Mouse (Mus musculus): ENCODE results near the gene Dennd2c. TPM values are rescaled to one million over a fixed set of nuclear protein-coding genes. Genes with fewer than 3 reads are reported as not detected.

Gene Dennd2c
- total and polyA plus RNA-seq, 2 experiments = 0.09 to 0.55 TPM

DNA sequence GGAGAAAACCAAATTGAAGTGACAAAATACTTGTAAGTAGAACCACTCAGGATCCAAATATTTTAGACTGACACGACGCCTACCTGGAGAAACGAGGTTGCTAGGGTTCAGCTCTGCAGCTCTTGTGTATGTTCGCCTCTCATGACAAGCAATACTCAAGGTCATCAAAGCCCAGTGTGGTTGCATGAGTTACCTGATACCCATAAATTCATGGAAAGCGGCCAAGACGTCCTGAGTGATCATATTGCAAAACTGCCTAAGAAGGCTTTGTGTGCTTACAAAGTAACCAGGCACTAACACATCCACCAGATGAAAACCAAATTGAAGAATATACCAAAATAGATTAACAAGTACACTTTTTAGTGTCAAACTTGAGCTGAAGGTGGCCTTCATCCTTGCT, 33.4 kb upstream of the Dennd2c start:
- WGBS = 88% methylated on average over 6 of the region's 6 CpGs
- no peaks in the 10 kb centered on the region for H3K27me3 ChIP-seq (ENCODE audit: control insufficient read depth, insufficient read depth, low read length)
- H3K36me3 ChIP-seq (ENCODE audit: control insufficient read depth, insufficient read depth, low read length) = peaks cover 36% of the 10 kb centered on the region

DNA sequence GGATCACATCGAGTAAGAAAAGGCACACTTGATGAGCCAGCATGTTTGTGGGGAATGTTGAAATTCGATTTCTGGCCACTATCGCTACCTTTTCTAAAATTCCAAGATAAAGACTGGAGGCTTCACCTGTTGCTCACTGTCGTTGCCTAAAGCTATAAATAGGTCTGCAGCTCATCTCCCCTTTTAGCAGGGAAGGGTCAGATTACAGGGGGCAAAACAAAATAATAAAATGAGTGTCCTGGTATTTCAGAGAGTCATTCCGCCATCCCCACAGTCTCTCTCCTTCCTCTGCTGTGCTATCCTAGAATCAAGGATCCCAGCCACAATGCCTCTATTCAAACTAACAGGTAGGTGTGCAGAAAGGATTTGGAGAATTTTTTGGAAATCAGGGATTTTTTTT, 28.6 kb upstream of the Dennd2c start, which contains the start of gene Ampd1:
Gene Ampd1, plus strand, starts transcription at position 244 of the 400 bp plus-strand sequence.
- Histone ChIP-seq H3K9ac (ENCODE audit: low read depth, low read length) (no peak within 1 kb of the TSS), H3K4me1 (ENCODE audit: control insufficient read depth, insufficient read depth, low read length) (no peaks in the 10 kb centered on the region), H3K36me3 (ENCODE audit: control insufficient read depth, insufficient read depth, low read length) (peaks cover 4% of the 10 kb centered on the region), H3K79me2 (ENCODE audit: control insufficient read depth, insufficient read depth, low read length) (no peaks in the 10 kb centered on the region), H3K27me3 (ENCODE audit: control insufficient read depth, insufficient read depth, low read length) (no peaks in the 10 kb centered on the region), H3K27ac (replicated peaks; ENCODE audit: insufficient read depth, low read depth, low read length) (no peak within 1 kb of the TSS), H3K4me3 (ENCODE audit: insufficient read depth, low read depth, low read length) (no peak within 1 kb of the TSS)
- 61% methylated on average over 5 of the region's 5 CpGs for WGBS
- TF ChIP-seq CTCF (IDR thresholded peaks at IDR 0.05; ENCODE audit: low read depth, low read length) = no peak
- no peak for TF ChIP-seq POLR2A (IDR thresholded peaks at IDR 0.05; ENCODE audit: extremely low read depth, insufficient read depth, low read length)
- DNase-seq (ENCODE audit: extremely low read depth, low read depth, low spot score) = no peak

More for the DNA sequence above, 33.4 kb upstream of the Dennd2c start:
- Histone ChIP-seq H3K27ac (replicated peaks; ENCODE audit: insufficient read depth, low read depth, low read length) (no peak overlapping the region), H3K79me2 (ENCODE audit: control insufficient read depth, insufficient read depth, low read length) (no peaks in the 10 kb centered on the region), H3K4me3 (ENCODE audit: insufficient read depth, low read depth, low read length) (no peak overlapping the region), H3K9ac (ENCODE audit: low read depth, low read length) (no peak overlapping the region), H3K4me1 (ENCODE audit: control insufficient read depth, insufficient read depth, low read length) (no peaks in the 10 kb centered on the region)
- DNase-seq (ENCODE audit: extremely low read depth, low read depth, low spot score) = peak; percentile 23
- TF ChIP-seq CTCF (IDR thresholded peaks at IDR 0.05; ENCODE audit: low read depth, low read length) (no peak), POLR2A (IDR thresholded peaks at IDR 0.05; ENCODE audit: extremely low read depth, insufficient read depth, low read length) (no peak)

- Histone ChIP-seq H3K27ac (replicated peaks; ENCODE audit: insufficient read depth, low read depth, low read length) (no peak overlapping the region), H3K4me3 (ENCODE audit: insufficient read depth, low read depth, low read length) (no peak overlapping the region), H3K27me3 (ENCODE audit: control insufficient read depth, insufficient read depth, low read length) (no peaks in the 10 kb centered on the region), H3K36me3 (ENCODE audit: control insufficient read depth, insufficient read depth, low read length) (no peaks in the 10 kb centered on the region), H3K4me1 (ENCODE audit: control insufficient read depth, insufficient read depth, low read length) (no peaks in the 10 kb centered on the region), H3K79me2 (ENCODE audit: control insufficient read depth, insufficient read depth, low read length) (no peaks in the 10 kb centered on the region), H3K9ac (ENCODE audit: low read depth, low read length) (no peak overlapping the region)
- no peak for DNase-seq (ENCODE audit: extremely low read depth, low read depth, low spot score)
- TF ChIP-seq POLR2A (IDR thresholded peaks at IDR 0.05; ENCODE audit: extremely low read depth, insufficient read depth, low read length) (no peak), CTCF (IDR thresholded peaks at IDR 0.05; ENCODE audit: low read depth, low read length) (no peak)
- WGBS = 86% methylated on average over 9 of the region's 9 CpGs
These were observed 26.5 kb upstream of the Dennd2c start for GRCm38 (mm10) chr3:103075871-103076270.

DNA sequence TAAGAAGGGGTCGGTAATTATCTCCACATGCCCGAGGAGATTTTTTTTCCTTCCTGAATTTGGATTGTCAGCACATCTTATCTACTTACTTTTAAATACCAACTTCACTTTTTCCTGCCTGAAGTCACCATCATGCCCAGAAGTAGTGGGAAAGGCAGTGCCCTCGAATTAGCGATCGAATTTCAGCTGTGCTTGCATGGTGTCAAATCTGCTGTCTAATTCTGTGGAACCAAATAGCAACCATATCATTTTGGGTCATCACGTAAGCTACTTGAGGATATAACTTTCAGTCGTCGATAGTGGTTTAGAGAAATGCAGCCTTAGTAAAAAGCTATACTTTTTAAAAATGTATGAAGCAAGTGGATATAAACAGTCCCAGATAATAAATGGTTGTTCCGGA, 25.9 kb upstream of the Dennd2c start:
- TF ChIP-seq CTCF (IDR thresholded peaks at IDR 0.05; ENCODE audit: low read depth, low read length) (no peak), POLR2A (IDR thresholded peaks at IDR 0.05; ENCODE audit: extremely low read depth, insufficient read depth, low read length) (no peak)
- WGBS = 90% methylated on average over 9 of the region's 9 CpGs
- Histone ChIP-seq H3K36me3 (ENCODE audit: control insufficient read depth, insufficient read depth, low read length) (no peaks in the 10 kb centered on the region), H3K9ac (ENCODE audit: low read depth, low read length) (no peak overlapping the region), H3K27me3 (ENCODE audit: control insufficient read depth, insufficient read depth, low read length) (no peaks in the 10 kb centered on the region), H3K79me2 (ENCODE audit: control insufficient read depth, insufficient read depth, low read length) (no peaks in the 10 kb centered on the region), H3K4me3 (ENCODE audit: insufficient read depth, low read depth, low read length) (no peak overlapping the region), H3K27ac (replicated peaks; ENCODE audit: insufficient read depth, low read depth, low read length) (no peak overlapping the region), H3K4me1 (ENCODE audit: control insufficient read depth, insufficient read depth, low read length) (no peaks in the 10 kb centered on the region)
- no peak for DNase-seq (ENCODE audit: extremely low read depth, low read depth, low spot score)

- TF ChIP-seq POLR2A (IDR thresholded peaks at IDR 0.05; ENCODE audit: extremely low read depth, insufficient read depth, low read length) (no peak), CTCF (IDR thresholded peaks at IDR 0.05; ENCODE audit: low read depth, low read length) (no peak)
- WGBS = 86% methylated on average over 9 of the region's 9 CpGs
- DNase-seq (ENCODE audit: extremely low read depth, low read depth, low spot score) = no peak
- H3K9ac ChIP-seq (ENCODE audit: low read depth, low read length) = no peak overlapping the region
- H3K4me3 ChIP-seq (ENCODE audit: insufficient read depth, low read depth, low read length) = no peak overlapping the region
- H3K27me3 ChIP-seq (ENCODE audit: control insufficient read depth, insufficient read depth, low read length) = no peaks in the 10 kb centered on the region
- no peaks in the 10 kb centered on the region for H3K36me3 ChIP-seq (ENCODE audit: control insufficient read depth, insufficient read depth, low read length)
- H3K79me2 ChIP-seq (ENCODE audit: control insufficient read depth, insufficient read depth, low read length) = no peaks in the 10 kb centered on the region
- no peaks in the 10 kb centered on the region for H3K4me1 ChIP-seq (ENCODE audit: control insufficient read depth, insufficient read depth, low read length)
- no peak overlapping the region for H3K27ac ChIP-seq (replicated peaks; ENCODE audit: insufficient read depth, low read depth, low read length)
These were observed 23.1 kb upstream of the Dennd2c start for GRCm38 (mm10) chr3:103079301-103079700.

DNA sequence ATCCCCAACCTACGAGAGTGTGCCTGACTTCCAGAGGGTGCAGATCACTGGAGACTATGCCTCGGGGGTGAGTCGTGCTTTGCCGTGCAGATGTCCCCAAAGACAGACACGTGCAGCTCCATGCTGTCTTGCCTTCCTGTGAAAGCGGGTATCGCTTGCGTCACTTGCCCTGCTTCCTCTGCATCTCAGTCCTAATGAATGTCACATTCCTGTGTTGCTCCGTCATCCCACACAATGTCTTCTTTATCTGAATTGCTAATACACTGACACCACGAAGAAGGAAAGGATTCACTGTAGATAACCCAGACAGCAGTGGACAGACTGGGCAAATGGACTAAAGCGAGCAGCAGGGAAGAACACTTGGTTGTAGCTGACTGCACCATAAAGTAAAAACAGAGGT, 21.4 kb upstream of the Dennd2c start:
- no peaks in the 10 kb centered on the region for H3K36me3 ChIP-seq (ENCODE audit: control insufficient read depth, insufficient read depth, low read length)
- TF ChIP-seq POLR2A (IDR thresholded peaks at IDR 0.05; ENCODE audit: extremely low read depth, insufficient read depth, low read length) (no peak), CTCF (IDR thresholded peaks at IDR 0.05; ENCODE audit: low read depth, low read length) (no peak)
- no peak overlapping the region for H3K27ac ChIP-seq (replicated peaks; ENCODE audit: insufficient read depth, low read depth, low read length)
- no peaks in the 10 kb centered on the region for H3K27me3 ChIP-seq (ENCODE audit: control insufficient read depth, insufficient read depth, low read length)
- no peaks in the 10 kb centered on the region for H3K79me2 ChIP-seq (ENCODE audit: control insufficient read depth, insufficient read depth, low read length)
- no peak overlapping the region for H3K4me3 ChIP-seq (ENCODE audit: insufficient read depth, low read depth, low read length)
- WGBS = 68% methylated on average over 11 of the region's 11 CpGs
- no peaks in the 10 kb centered on the region for H3K4me1 ChIP-seq (ENCODE audit: control insufficient read depth, insufficient read depth, low read length)
- no peak for DNase-seq (ENCODE audit: extremely low read depth, low read depth, low spot score)
- no peak overlapping the region for H3K9ac ChIP-seq (ENCODE audit: low read depth, low read length)

Data from liver, adult 2 months (tissue).